Comparison of ENCODE assay signal across 1 mouse cellular context in the genomic region with DNA sequence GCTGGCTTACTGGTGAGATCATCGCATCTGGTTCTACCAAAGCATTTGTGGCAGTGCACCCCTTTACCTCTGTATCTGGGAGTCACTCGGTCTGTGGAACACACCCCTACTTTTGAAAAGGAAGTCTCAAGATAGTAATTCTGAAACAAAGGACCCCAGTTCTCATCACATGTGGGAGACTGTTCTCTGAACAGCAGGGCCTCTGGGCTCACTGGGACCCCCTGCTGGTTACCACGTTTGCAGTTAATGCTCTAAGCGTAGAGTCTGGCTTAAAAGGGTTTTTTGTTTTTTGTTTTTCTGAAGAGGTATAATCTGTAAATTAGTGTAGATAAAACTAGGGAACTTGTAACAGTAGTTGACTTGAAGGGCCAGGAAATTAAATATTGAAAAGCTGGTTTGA.
TF ChIP-seq lines count a peak whose summit lies in the region.

No protein-coding gene starts in this region.

TF ChIP-seq in CH12.LX, 34 proteins besides CTCF, POLR2A, EP300 and RAD21 (continued from another document):
- TF ChIP-seq RCOR1 (conservative IDR thresholded peaks at IDR 0.05; ENCODE audit: low read depth, low read length) (no peak), USF2 (conservative IDR thresholded peaks at IDR 0.05; ENCODE audit: low read depth, low read length) (no peak), IRF4 (IDR thresholded peaks at IDR 0.05; ENCODE audit: low read depth, low read length) (peak; percentile 61; the same call in 1 of the 2 replicates), GABPA (IDR thresholded peaks at IDR 0.05; ENCODE audit: insufficient replicate concordance, low read depth, low read length) (no peak), USF1 (IDR thresholded peaks at IDR 0.05; ENCODE audit: low read depth, low read length) (no peak), POLR2AphosphoS2 (IDR thresholded peaks at IDR 0.05; ENCODE audit: low read depth, low read length) (no peak), ZC3H11A (IDR thresholded peaks at IDR 0.05; ENCODE audit: low read depth, low read length) (no peak), ZNF384 (IDR thresholded peaks at IDR 0.05; ENCODE audit: low read depth, low read length) (no peak), MAFK (IDR thresholded peaks at IDR 0.05; ENCODE audit: insufficient replicate concordance, low read length) (no peak), SIN3A (IDR thresholded peaks at IDR 0.05; ENCODE audit: low read length) (no peak)
